ENCODE assay signal across 19 mouse cellular contexts in genomic region chr15:64000787-64001425, GRCm38 (mm10).
"Had no signal": no experiment of that assay in that cellular context is flagged by ENCODE, and none has a peak within 500 bp of the region (broad histone marks: within the 10 kb centered on the region; RNA-seq: fewer than 3 reads in every experiment).

No protein-coding gene starts in this region.

- DNase-seq: kidney, adult 18-20 months; kidney, adult 9 months; kidney, postnatal 14 days; kidney, postnatal 4 days; left cerebral cortex, postnatal 4 days; lung, adult 18-20 months; lung, postnatal 10 days; right cerebral cortex, adult 18-20 months; right cerebral cortex, postnatal 14 days; right cerebral cortex, postnatal 4 days; thymus, adult 18-20 months; thymus, postnatal 36 days had no signal

- H3K9me3 ChIP-seq: limb, embryonic 13.5 days; lung, embryonic 15.5 days; midbrain, embryonic 12.5 days; midbrain, embryonic 15.5 days; neural tube, embryonic 12.5 days; neural tube, embryonic 15.5 days had no signal

- H3K4me3 ChIP-seq: limb, embryonic 13.5 days; lung, embryonic 15.5 days; midbrain, embryonic 12.5 days; midbrain, embryonic 15.5 days; neural tube, embryonic 12.5 days; neural tube, embryonic 15.5 days had no signal

- H3K27ac ChIP-seq: limb, embryonic 13.5 days; midbrain, embryonic 12.5 days; midbrain, embryonic 15.5 days; neural tube, embryonic 12.5 days; neural tube, embryonic 15.5 days; stomach, postnatal 0 days had no signal

- H3K27me3 ChIP-seq: limb, embryonic 13.5 days; lung, embryonic 15.5 days; midbrain, embryonic 12.5 days; midbrain, embryonic 15.5 days; neural tube, embryonic 12.5 days; neural tube, embryonic 15.5 days had no signal

- H3K9ac ChIP-seq: limb, embryonic 13.5 days; lung, embryonic 15.5 days; midbrain, embryonic 12.5 days; midbrain, embryonic 15.5 days; neural tube, embryonic 12.5 days; neural tube, embryonic 15.5 days had no signal

- H3K4me2 ChIP-seq: limb, embryonic 13.5 days; lung, embryonic 15.5 days; midbrain, embryonic 12.5 days; midbrain, embryonic 15.5 days; neural tube, embryonic 12.5 days; neural tube, embryonic 15.5 days had no signal

- ATAC-seq: midbrain, embryonic 15.5 days had no signal

- H3K36me3 ChIP-seq: limb, embryonic 13.5 days; lung, embryonic 15.5 days; midbrain, embryonic 12.5 days; midbrain, embryonic 15.5 days; neural tube, embryonic 12.5 days had no signal
